Mouse (Mus musculus) CH12.LX (cell line): ENCODE data around the gene Efhd2.

Experiments used
- HCFC1 ChIP-seq: IDR thresholded peaks from 2 replicates; pipeline ENCODE4 v1.6.1; 2012; ENCODE audit warnings: low read depth, mild to moderate bottlenecking, inconsistent platforms, low read length, improper control_type of control experiment
- RAD21 ChIP-seq: IDR thresholded peaks from 2 replicates; pipeline ENCODE4 v1.6.1; 2011; ENCODE audit warnings: low read depth, mild to moderate bottlenecking, low read length, improper control_type of control experiment, moderate library complexity

GRCm38 (mm10) chr4:141874601-141875460 is at the start of gene Efhd2:
- no peak for TF ChIP-seq RAD21
- TF ChIP-seq HCFC1, result no peak
